8 mouse cellular contexts compared by ENCODE assay signal in genomic region chr7:73655787-73656423, GRCm38 (mm10).
A peak's percentile ranks its signal among the peaks of the same experiment; 100 is the strongest.
DNase-seq lines count a peak whose midpoint lies in the region; ATAC-seq and TF ChIP-seq lines count a peak whose summit lies in the region.

No protein-coding gene starts in this region.

- no peak for TF ChIP-seq POLR2A in small intestine, adult 2 months (IDR thresholded peaks at IDR 0.05; ENCODE audit: low read depth, low read length)

- TF ChIP-seq CTCF in layer of hippocampus, adult 2 months (conservative IDR thresholded peaks at IDR 0.05) = peak; percentile 83
- TF ChIP-seq CTCF in small intestine, adult 2 months (IDR thresholded peaks at IDR 0.05; ENCODE audit: extremely low read depth, insufficient read length, insufficient replicate concordance, low read depth, low read length) = peak; percentile 60; the same call in 1 of the 2 replicates

- no peaks in the 10 kb centered on the region for H3K27me3 ChIP-seq in small intestine, adult 2 months (ENCODE audit: control insufficient read depth, insufficient read depth, low read length)

- ATAC-seq in frontal cortex, adult (ENCODE audit: low TSS enrichment) = no peak

- H3K27ac ChIP-seq in layer of hippocampus, adult 2 months = no peak overlapping the region
- no peak overlapping the region for H3K27ac ChIP-seq in small intestine, adult 2 months (ENCODE audit: insufficient read depth, low read depth, low read length)

- peak; percentile 58 to 64 for DNase-seq in frontal cortex, postnatal 25 days (ENCODE audit: low spot score in 2 of 2)
- peak; percentile 73 for DNase-seq in ES-CJ7 (ENCODE audit: low read depth, low spot score)
- DNase-seq in cerebellum, adult 8-10 months = peak; percentile 30
- peak; percentile 77 for DNase-seq in gastrocnemius, postnatal 10 days
- peak in 1 of 2 experiments; percentile 86 for DNase-seq in layer of hippocampus, adult 2 months (ENCODE audit: low spot score in 2 of 2)
- peak; percentile 50 to 82 for DNase-seq in lung, postnatal 4 days

- no peaks in the 10 kb centered on the region for H3K36me3 ChIP-seq in small intestine, adult 2 months (ENCODE audit: control insufficient read depth, insufficient read depth, low read length)

- H3K4me3 ChIP-seq in layer of hippocampus, adult 2 months = no peak overlapping the region
- H3K4me3 ChIP-seq in small intestine, adult 2 months (ENCODE audit: low read depth, low read length) = no peak overlapping the region

- no peaks in the 10 kb centered on the region for H3K4me1 ChIP-seq in small intestine, adult 2 months (ENCODE audit: control insufficient read depth, insufficient read depth, insufficient read length, low read length)

- WGBS in small intestine, adult 2 months = 19% methylated on average over 5 of the region's 5 CpGs
